Mouse (Mus musculus) intestine, postnatal 0 days (tissue): ENCODE results near the gene Dmrt1. TPM values are rescaled to one million over a fixed set of nuclear protein-coding genes. Genes with fewer than 3 reads are reported as not detected.
A peak's percentile ranks its signal among the peaks of the same experiment; 100 is the strongest.

Source experiments
- ATAC-seq: fragments of 200-750 bp; cut with Nextera tagmentation; 2 replicates; pipeline ENCODE4 v1.8.0; 2017; ENCODE audit warnings: mild to moderate bottlenecking, moderate TSS enrichment, moderate library complexity
- H3K27ac ChIP-seq: fragments of 300-500 bp; sonication (generic); 2 replicates; pipeline ENCODE4 v1.5.1; 2014; ENCODE audit warnings: mild to moderate bottlenecking, low read depth, low read length, moderate library complexity
- H3K27me3 ChIP-seq: fragments of 300-500 bp; sonication (generic); replicated peaks from 2 replicates; pipeline ENCODE4 v1.6.1; 2014; ENCODE audit warnings: low read length, mixed read lengths; ENCODE audit not compliant: control insufficient read depth, insufficient read depth
- H3K36me3 ChIP-seq: fragments of 300-500 bp; sonication (generic); 2 replicates; pipeline ENCODE4 v1.6.1; 2014; ENCODE audit warnings: mild to moderate bottlenecking, moderate library complexity; ENCODE audit not compliant: control insufficient read depth, insufficient read depth
- H3K4me1 ChIP-seq: fragments of 300-500 bp; sonication (generic); replicated peaks from 2 replicates; pipeline ENCODE4 v1.6.1; 2014; ENCODE audit warnings: antibody characterized with exemption, low read length, mixed read lengths; ENCODE audit not compliant: control insufficient read depth, insufficient read depth
- H3K4me2 ChIP-seq: fragments of 300-500 bp; sonication (generic); replicated peaks from 2 replicates; pipeline ENCODE4 v1.6.1; 2014; ENCODE audit warnings: low read depth, mild to moderate bottlenecking, moderate library complexity
- H3K4me3 ChIP-seq: fragments of 300-500 bp; sonication (generic); 2 replicates; pipeline ENCODE4 v1.5.1; 2014; ENCODE audit warnings: low read depth, low read length
- H3K9ac ChIP-seq: fragments of 300-500 bp; sonication (generic); 2 replicates; pipeline ENCODE4 v1.6.1; 2014; ENCODE audit warnings: mild to moderate bottlenecking, low read depth, low read length
- H3K9me3 ChIP-seq: fragments of 300-500 bp; sonication (generic); 2 replicates; pipeline ENCODE4 v1.6.1; 2016; ENCODE audit warnings: mixed run types; ENCODE audit not compliant: control insufficient read depth
- CTCF ChIP-seq: sonication (generic); IDR thresholded peaks from 2 replicates; pipeline ENCODE4 v1.5.1; 2016; ENCODE audit warnings: low read depth, mild to moderate bottlenecking, control low read depth, antibody characterized with exemption, moderate library complexity
- WGBS: fragments of 180-500 bp; shearing (Covaris S2); extraction: QIAGEN DNeasy Blood & Tissue Kit; methylation state at CpG from one replicate; pipeline ENCODE4 v1.1.7; 2014; 5-methylcytosine and 5-hydroxymethylcytosine counted together
- polyA plus RNA-seq: library from polyadenylated mRNA; unstranded; fragments of >200 nt; fragmentation: Nextera tagmentation; extraction: Ambion mirVana; gene quantifications from 2 replicates; pipeline ENCODE4 v1.2.1, GENCODE M21; 2015

The Dmrt1 gene
- polyA plus RNA-seq, 1 experiment from 2014 or later: not detected

DNA sequence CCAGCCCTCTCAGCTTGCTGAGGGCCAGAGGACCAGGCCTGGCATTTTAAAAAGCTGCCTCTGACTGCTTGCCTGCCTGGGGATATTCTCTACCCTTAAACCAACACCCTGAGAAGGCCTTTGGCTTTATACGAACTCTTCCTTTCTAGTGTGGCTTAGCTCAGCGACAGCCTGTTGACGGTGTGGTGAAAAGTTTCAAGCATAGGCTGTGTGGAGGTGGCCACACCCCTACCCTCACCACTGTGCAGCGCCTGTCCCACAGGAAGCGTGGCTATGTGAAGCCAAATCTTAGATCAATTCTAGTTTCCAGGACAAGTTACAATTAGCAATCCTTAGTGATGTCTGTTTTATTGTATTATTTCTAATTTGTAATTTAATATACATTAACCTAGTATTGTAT lies 44.9 kb downstream of the Dmrt1 start:
- TF ChIP-seq CTCF: no peak
- WGBS: 72% methylated on average over 5 of the region's 5 CpGs
- no peak for ATAC-seq
- Histone ChIP-seq H3K36me3 (no peaks in the 10 kb centered on the region), H3K9me3 (no peaks in the 10 kb centered on the region), H3K4me3 (no peak overlapping the region), H3K27ac (no peak overlapping the region), H3K4me2 (no peak overlapping the region), H3K4me1 (no peaks in the 10 kb centered on the region), H3K9ac (no peak overlapping the region), H3K27me3 (no peaks in the 10 kb centered on the region)

DNA sequence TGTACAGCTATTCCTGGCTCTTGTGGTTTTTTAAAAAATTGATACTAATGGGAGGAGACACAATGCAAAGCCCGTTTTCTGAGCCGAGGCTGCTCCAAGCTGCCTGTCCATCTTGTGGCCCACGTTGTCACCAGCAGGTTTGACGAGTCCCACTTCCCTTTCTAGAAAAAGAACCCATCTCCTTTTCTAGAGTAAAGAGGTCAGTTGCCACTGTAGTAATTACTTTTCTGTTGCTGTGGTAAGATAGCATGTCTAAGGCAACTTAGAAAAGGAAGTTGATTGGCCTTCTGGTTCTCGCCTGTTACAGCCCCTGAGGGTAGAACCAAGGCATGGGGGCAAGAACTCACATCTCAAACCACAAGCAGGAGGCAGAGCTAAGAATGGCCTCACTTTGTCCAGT lies 45.6 kb downstream of the Dmrt1 start:
- no peak for TF ChIP-seq CTCF
- no peaks in the 10 kb centered on the region for H3K27me3 ChIP-seq
- no peak overlapping the region for H3K4me2 ChIP-seq
- H3K9me3 ChIP-seq: no peaks in the 10 kb centered on the region
- WGBS: 68% methylated on average over 5 of the region's 5 CpGs
- no peaks in the 10 kb centered on the region for H3K4me1 ChIP-seq
- no peak overlapping the region for H3K4me3 ChIP-seq
- H3K9ac ChIP-seq: no peak overlapping the region
- no peak overlapping the region for H3K27ac ChIP-seq
- no peaks in the 10 kb centered on the region for H3K36me3 ChIP-seq
- no peak for ATAC-seq

DNA sequence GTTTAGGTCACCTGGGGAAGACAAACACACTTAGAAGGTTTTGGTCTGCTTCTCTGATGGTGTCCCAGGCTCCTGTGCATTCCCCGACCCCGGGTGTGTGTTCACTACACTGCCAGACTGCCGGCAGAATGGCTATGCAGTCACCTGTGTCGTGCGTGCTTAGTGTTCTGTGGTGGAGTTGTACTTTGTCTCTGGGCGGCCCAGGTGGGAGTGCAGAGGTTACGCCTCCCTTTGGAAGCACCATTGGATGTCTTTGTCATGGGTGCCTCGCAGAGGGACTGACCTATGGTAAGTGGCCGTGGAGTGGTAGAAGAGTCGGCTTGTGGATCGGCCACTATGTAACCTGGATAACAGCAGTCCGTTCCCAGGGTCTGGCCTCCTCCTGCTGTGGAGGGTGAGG lies 59.0 kb downstream of the Dmrt1 start:
- no peak overlapping the region for H3K4me3 ChIP-seq
- no peak overlapping the region for H3K9ac ChIP-seq
- TF ChIP-seq CTCF: no peak
- H3K4me2 ChIP-seq: 0 out of 2 replicates have a peak overlapping the region, but pooled peaks have one; percentile 17
- 51% methylated on average over 12 of the region's 12 CpGs for WGBS
- H3K36me3 ChIP-seq: no peaks in the 10 kb centered on the region
- ATAC-seq: peak; percentile 64
- no peaks in the 10 kb centered on the region for H3K9me3 ChIP-seq
- no peaks in the 10 kb centered on the region for H3K4me1 ChIP-seq
- H3K27ac ChIP-seq: no peak overlapping the region
- H3K27me3 ChIP-seq: no peaks in the 10 kb centered on the region; the same call in 1 of the 2 replicates

DNA sequence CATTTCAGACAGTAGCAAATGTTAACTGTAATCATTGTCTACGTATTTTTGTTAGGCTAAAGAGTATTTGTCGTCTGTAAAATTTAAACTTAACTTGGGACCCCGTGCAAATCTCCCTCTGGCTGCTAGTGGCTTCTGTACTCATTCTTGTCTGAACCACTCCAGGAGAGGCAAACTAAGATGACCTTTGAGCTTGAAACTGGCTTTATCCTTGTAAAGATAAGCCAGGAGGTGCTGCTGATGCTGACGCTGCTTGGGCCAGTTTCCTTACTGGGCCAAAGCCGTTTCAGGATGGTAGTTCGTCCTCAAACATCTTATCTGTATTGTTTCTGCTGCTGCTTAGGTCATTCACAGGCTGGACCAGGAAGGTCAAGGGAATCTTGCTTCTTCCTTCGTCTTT lies 64.4 kb downstream of the Dmrt1 start:
- Histone ChIP-seq H3K36me3 (no peaks in the 10 kb centered on the region), H3K9me3 (no peaks in the 10 kb centered on the region), H3K27me3 (peaks cover 3% of the 10 kb centered on the region; the same call in 1 of the 2 replicates), H3K9ac (no peak overlapping the region), H3K4me3 (no peak overlapping the region), H3K4me2 (no peak overlapping the region), H3K4me1 (no peaks in the 10 kb centered on the region), H3K27ac (no peak overlapping the region)
- ATAC-seq: peak; percentile 78
- WGBS: 41% methylated on average over 7 of the region's 7 CpGs
- peak; percentile 7; the same call in 1 of the 2 replicates for TF ChIP-seq CTCF

DNA sequence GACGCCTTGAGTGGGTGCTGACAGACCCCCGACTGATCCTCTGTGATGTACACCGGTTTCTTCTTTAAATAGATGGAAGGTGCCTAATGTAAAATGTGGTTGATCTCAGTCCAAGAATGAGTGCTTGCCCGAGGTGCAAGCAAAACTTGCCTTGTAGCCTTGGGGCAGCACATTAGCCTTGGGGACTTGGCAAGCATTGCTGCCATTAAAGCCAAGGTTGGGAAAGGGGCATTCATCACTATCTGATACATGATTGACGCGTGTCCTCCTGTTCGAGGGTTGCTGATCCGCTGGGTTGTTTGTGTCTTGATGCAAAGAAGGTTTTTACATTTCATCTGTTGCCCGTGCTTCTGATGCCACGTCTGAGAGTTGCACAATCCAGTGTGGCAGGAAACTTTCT lies 69.0 kb downstream of the Dmrt1 start:
- TF ChIP-seq CTCF: no peak
- 45% methylated on average over 10 of the region's 10 CpGs for WGBS
- Histone ChIP-seq H3K4me2 (no peak overlapping the region), H3K27me3 (0 out of 2 replicates have a peak, but pooled peaks cover 3% of the 10 kb centered on the region), H3K36me3 (no peaks in the 10 kb centered on the region), H3K9me3 (no peaks in the 10 kb centered on the region), H3K4me3 (no peak overlapping the region), H3K27ac (no peak overlapping the region), H3K4me1 (0 out of 2 replicates have a peak, but pooled peaks cover 4% of the 10 kb centered on the region), H3K9ac (no peak overlapping the region)
- no peak for ATAC-seq

DNA sequence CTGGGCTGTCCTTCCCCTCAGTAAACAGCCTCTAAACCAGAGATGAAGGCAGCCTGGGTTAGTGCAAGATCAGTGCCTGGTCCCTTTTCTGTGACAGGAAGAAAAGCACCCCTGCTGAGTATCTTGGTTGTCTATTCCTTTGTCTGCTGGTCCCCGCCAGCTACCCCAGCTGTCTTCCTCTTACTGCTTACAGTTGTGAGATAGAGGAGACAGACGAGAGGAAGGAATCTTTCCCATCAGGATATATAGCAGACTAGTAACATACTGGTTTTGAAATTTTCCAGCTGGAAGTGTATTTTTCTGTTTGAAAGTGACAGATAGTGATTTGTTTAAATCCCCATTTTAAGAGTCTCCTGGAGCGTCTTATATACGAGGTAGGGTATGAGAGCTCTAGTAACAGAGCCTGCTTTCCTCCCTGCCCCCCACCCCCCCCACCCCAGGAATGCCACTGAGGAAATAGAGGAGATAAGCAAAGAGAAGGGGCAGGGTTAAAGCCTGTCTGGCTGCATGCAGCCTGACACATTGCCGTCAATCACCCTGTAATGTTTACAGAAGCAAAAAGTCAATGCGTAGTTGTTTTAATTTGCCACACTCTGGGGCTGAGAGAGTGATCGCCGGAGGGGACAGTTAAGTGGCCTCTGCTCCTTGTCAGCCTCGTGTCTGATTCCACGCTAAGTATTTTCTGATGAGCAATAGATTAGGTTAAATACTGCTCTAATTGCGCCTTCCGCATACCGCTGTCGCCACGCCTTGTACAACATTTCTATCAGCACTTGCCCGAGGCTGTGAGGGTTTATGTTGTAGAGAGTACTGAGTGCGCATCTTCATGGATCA lies 69.8 kb downstream of the Dmrt1 start:
- ATAC-seq: peak; percentile 69
- Histone ChIP-seq H3K27me3 (0 out of 2 replicates have a peak, but pooled peaks cover 3% of the 10 kb centered on the region), H3K4me3 (no peak overlapping the region), H3K4me1 (0 out of 2 replicates have a peak, but pooled peaks cover 4% of the 10 kb centered on the region), H3K27ac (0 out of 2 replicates have a peak overlapping the region, but pooled peaks have one; percentile 35), H3K4me2 (peak overlapping the region; percentile 38), H3K36me3 (no peaks in the 10 kb centered on the region), H3K9ac (no peak overlapping the region), H3K9me3 (no peaks in the 10 kb centered on the region)
- TF ChIP-seq CTCF: no peak
- 7% methylated on average over 17 of the region's 17 CpGs for WGBS
